Mouse (Mus musculus) mouse trophoblast stem cell (cell line): ENCODE measurements at regions not wholly inside any gene's neighbourhood (a gene's known extent, or its start where the extent isn't known, plus 50 kb on each side); places are given as distances from the start of the nearest gene placed in this dataset.

Experiments
- in situ Hi-C, 2 experiments: fragments of 300-500 bp; cut with MseI, MboI; formaldehyde crosslinking; loops; 2 replicates in 1 of 2; 3 replicates in 1 of 2; pipeline ENCODE4 v1.15.1; 2025

- in situ Hi-C loops: loop anchor here (25.0 kb wide), 1 partner anchor 459 kb away; the partner anchor contains the start of gene Ikzf2 (in 2 of the 2)
Measured at GRCm38 (mm10) chr1:69227864-69228263, 120.0 kb upstream of the Erbb4 start.

- in situ Hi-C loops: no loop called here
Measured at GRCm38 (mm10) chr1:69212896-69213500, 105.1 kb upstream of the Erbb4 start.

GRCm38 (mm10) chr1:69202745-69203144 lies 94.9 kb upstream of the Erbb4 start:
- in situ Hi-C loops: no loop called here

GRCm38 (mm10) chr1:69165202-69165601 lies 57.3 kb upstream of the Erbb4 start:
- in situ Hi-C loops: no loop called here
